Mouse (Mus musculus) midbrain, postnatal 0 days (tissue): ENCODE data around the gene Cep128. TPM values are rescaled to one million over a fixed set of nuclear protein-coding genes. Genes with fewer than 3 reads are reported as not detected.

Experiments
- ATAC-seq: fragments of 200-750 bp; cut with Nextera tagmentation; 2 replicates; pipeline ENCODE4 v1.8.0; 2017; ENCODE audit warnings: moderate number of reproducible peaks, mild to moderate bottlenecking, moderate TSS enrichment, moderate library complexity; ENCODE audit not compliant: low FRiP score
- DNase-seq: peaks from one replicate; pipeline ENCODE4 v3.0.0-alpha.2; 2015; ENCODE audit warnings: low spot score
- H3K27ac ChIP-seq: fragments of 300-500 bp; sonication (generic); 2 replicates; pipeline ENCODE4 v1.5.1; 2014; ENCODE audit warnings: low read depth, mild to moderate bottlenecking, low read length, mixed read lengths
- H3K27me3 ChIP-seq: fragments of 300-500 bp; sonication (generic); 2 replicates; pipeline ENCODE4 v1.6.1; 2014; ENCODE audit warnings: low read length, control low read depth, mixed read lengths; ENCODE audit not compliant: insufficient read depth
- H3K36me3 ChIP-seq: fragments of 300-500 bp; sonication (generic); 2 replicates; pipeline ENCODE4 v1.6.1; 2014; ENCODE audit warnings: low read length, control low read depth, mixed read lengths; ENCODE audit not compliant: insufficient read depth
- H3K4me1 ChIP-seq: fragments of 300-500 bp; sonication (generic); 2 replicates; pipeline ENCODE4 v1.6.1; 2014; ENCODE audit warnings: mild to moderate bottlenecking, control low read depth, antibody characterized with exemption, low read length, mixed read lengths; ENCODE audit not compliant: insufficient read depth
- H3K4me2 ChIP-seq: fragments of 300-500 bp; sonication (generic); 2 replicates; pipeline ENCODE4 v1.6.1; 2014; ENCODE audit warnings: low read depth, mild to moderate bottlenecking, low read length, mixed read lengths; ENCODE audit not compliant: poor library complexity, severe bottlenecking
- H3K4me3 ChIP-seq: fragments of 300-500 bp; sonication (generic); 2 replicates; pipeline ENCODE4 v1.5.1; 2014; ENCODE audit warnings: low read depth, mild to moderate bottlenecking, low read length, moderate library complexity
- H3K9ac ChIP-seq: fragments of 300-500 bp; sonication (generic); replicated peaks from 2 replicates; pipeline ENCODE4 v1.6.1; 2014; ENCODE audit warnings: mild to moderate bottlenecking, low read length, moderate library complexity, mixed read lengths; ENCODE audit not compliant: poor library complexity, severe bottlenecking
- H3K9me3 ChIP-seq: fragments of 300-500 bp; sonication (generic); 2 replicates; pipeline ENCODE4 v1.6.1; 2016; ENCODE audit warnings: low read length, control low read depth
- CTCF ChIP-seq: IDR thresholded peaks from 2 replicates; pipeline ENCODE4 v1.5.1; 2016; ENCODE audit warnings: antibody characterized with exemption, mild to moderate bottlenecking
- WGBS: fragments of 180-500 bp; shearing (Covaris S2); extraction: QIAGEN DNeasy Blood & Tissue Kit; methylation state at CpG from one replicate; pipeline ENCODE4 v1.1.7; 2014; 5-methylcytosine and 5-hydroxymethylcytosine counted together
- polyA plus RNA-seq: library from polyadenylated mRNA; unstranded; fragments of >200 nt; fragmentation: Nextera tagmentation; extraction: Ambion mirVana; gene quantifications from 2 replicates; pipeline ENCODE4 v1.2.1, GENCODE M21; 2015
- total RNA-seq: library from RNA; depleted of rRNA; stranded (reverse); fragments of >200 nt; gene quantifications from 2 replicates; pipeline ENCODE4 v1.2.3, GENCODE M21; 2014

Cep128 gene
- total and polyA plus RNA-seq, 2 experiments from 2014 or later = 3.3 to 11.4 TPM

GRCm38 (mm10) chr12:91158481-91158880, 225.7 kb downstream of the Cep128 start:
- no peaks in the 10 kb centered on the region for H3K27me3 ChIP-seq
- 39% methylated on average over 2 of the region's 2 CpGs for WGBS

GRCm38 (mm10) chr12:91154052-91154451, 230.2 kb downstream of the Cep128 start:
- TF ChIP-seq CTCF = no peak
- Histone ChIP-seq H3K9ac (no peak overlapping the region), H3K27me3 (no peaks in the 10 kb centered on the region), H3K27ac (no peak overlapping the region), H3K9me3 (no peaks in the 10 kb centered on the region), H3K4me3 (no peak overlapping the region), H3K36me3 (no peaks in the 10 kb centered on the region), H3K4me2 (no peak overlapping the region), H3K4me1 (no peaks in the 10 kb centered on the region)
- DNase-seq (no peak), ATAC-seq (no peak)
- WGBS = 83% methylated on average over 7 of the region's 7 CpGs

More at GRCm38 (mm10) chr12:91158481-91158880, 225.7 kb downstream of the Cep128 start:
- no peaks in the 10 kb centered on the region for H3K36me3 ChIP-seq
- H3K4me2 ChIP-seq = no peak overlapping the region
- no peak overlapping the region for H3K27ac ChIP-seq
- no peak for TF ChIP-seq CTCF
- no peak for ATAC-seq
- no peak overlapping the region for H3K4me3 ChIP-seq
- H3K4me1 ChIP-seq = no peaks in the 10 kb centered on the region
- H3K9me3 ChIP-seq = no peaks in the 10 kb centered on the region
- no peak for DNase-seq
- no peak overlapping the region for H3K9ac ChIP-seq

GRCm38 (mm10) chr12:91149152-91149551, 235.1 kb downstream of the Cep128 start:
- Histone ChIP-seq H3K9ac (no peak overlapping the region), H3K27ac (no peak overlapping the region), H3K9me3 (no peaks in the 10 kb centered on the region), H3K4me3 (no peak overlapping the region), H3K36me3 (no peaks in the 10 kb centered on the region), H3K4me2 (no peak overlapping the region), H3K4me1 (no peaks in the 10 kb centered on the region), H3K27me3 (no peaks in the 10 kb centered on the region)
- DNase-seq = peak; percentile 55
- WGBS = 66% methylated on average over 3 of the region's 3 CpGs
- no peak for TF ChIP-seq CTCF
- ATAC-seq = no peak

GRCm38 (mm10) chr12:91134740-91135517, 249.3 kb downstream of the Cep128 start:
- Histone ChIP-seq H3K27me3 (no peaks in the 10 kb centered on the region), H3K4me2 (no peak overlapping the region), H3K36me3 (no peaks in the 10 kb centered on the region), H3K4me3 (no peak overlapping the region), H3K9ac (no peak overlapping the region), H3K27ac (no peak overlapping the region), H3K4me1 (no peaks in the 10 kb centered on the region), H3K9me3 (no peaks in the 10 kb centered on the region)
- TF ChIP-seq CTCF = no peak
- 78% methylated on average over 8 of the region's 8 CpGs for WGBS
- no peak for ATAC-seq
- DNase-seq = no peak

- no peak for TF ChIP-seq CTCF
- Histone ChIP-seq H3K36me3 (no peaks in the 10 kb centered on the region), H3K27ac (no peak overlapping the region), H3K9me3 (no peaks in the 10 kb centered on the region), H3K9ac (no peak overlapping the region), H3K4me2 (no peak overlapping the region), H3K4me1 (no peaks in the 10 kb centered on the region), H3K4me3 (no peak overlapping the region), H3K27me3 (no peaks in the 10 kb centered on the region)
- DNase-seq = no peak
- ATAC-seq = no peak
- 29% methylated on average over 3 of the region's 3 CpGs for whole genome bisulfite sequencing
These were observed 269.2 kb downstream of the Cep128 start for GRCm38 (mm10) chr12:91115054-91115453.

GRCm38 (mm10) chr12:91103316-91103715, 280.9 kb downstream of the Cep128 start:
- H3K27me3 ChIP-seq = no peaks in the 10 kb centered on the region
- H3K36me3 ChIP-seq = no peaks in the 10 kb centered on the region
- no peak overlapping the region for H3K4me2 ChIP-seq
- no peak for TF ChIP-seq CTCF
- no peaks in the 10 kb centered on the region for H3K4me1 ChIP-seq
- H3K9ac ChIP-seq = no peak overlapping the region
- DNase-seq (no peak), ATAC-seq (no peak)
- no peak overlapping the region for H3K4me3 ChIP-seq
- WGBS = 56% methylated on average over 4 of the region's 4 CpGs
- no peak overlapping the region for H3K27ac ChIP-seq
- H3K9me3 ChIP-seq = no peaks in the 10 kb centered on the region
